Mouse (Mus musculus) thymus, postnatal 36 days (tissue): ENCODE data around the gene Ccdc107.
A peak's percentile ranks its signal among the peaks of the same experiment; 100 is the strongest.

Experiments used
- DNase-seq, 2 experiments: peaks; one replicate each; pipeline ENCODE4 v3.0.0; 2022; ENCODE audit warnings: mixed read lengths in 2 of 2

Gene Ccdc107

DNA sequence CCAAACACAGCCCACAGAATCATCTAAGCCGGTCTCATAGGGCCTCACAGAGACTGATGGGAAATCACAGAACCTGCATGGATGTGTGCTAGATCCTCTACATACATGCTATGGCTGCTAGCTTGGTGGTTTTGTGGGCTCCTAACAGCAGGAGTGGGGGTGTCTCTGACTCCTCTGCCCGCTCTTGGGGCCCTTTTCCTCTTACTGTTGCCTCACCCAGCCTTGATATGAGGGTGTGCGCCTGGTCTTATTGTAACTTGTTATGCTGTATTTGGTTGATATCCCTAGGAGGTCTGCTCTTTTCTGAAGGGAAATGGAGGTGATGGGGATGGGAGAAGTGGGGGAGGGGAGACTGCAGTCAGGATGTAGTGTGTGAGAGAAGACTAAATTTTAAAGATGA, 3.1 kb upstream of the Ccdc107 start:
- no peak for DNase-seq

DNA sequence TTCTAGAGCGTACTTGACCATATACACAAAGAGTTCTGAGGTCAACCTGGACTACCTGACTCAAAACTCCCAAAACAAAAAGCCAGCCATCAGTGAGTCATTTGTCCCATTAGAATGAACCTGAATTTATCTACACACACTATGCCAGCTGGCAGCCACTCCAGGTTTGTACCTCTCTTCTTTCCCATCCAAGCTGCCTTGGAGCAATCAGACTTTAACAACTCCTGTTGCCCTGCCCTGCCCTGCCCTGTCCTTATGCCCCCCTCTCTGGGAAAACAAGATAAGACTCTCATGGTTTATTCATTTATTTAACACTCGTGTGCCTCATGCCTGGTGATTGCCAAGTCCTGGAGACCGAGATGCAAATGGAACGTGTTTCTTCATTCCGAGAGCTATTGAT, 1.9 kb upstream of the Ccdc107 start:
- no peak for DNase-seq

DNA sequence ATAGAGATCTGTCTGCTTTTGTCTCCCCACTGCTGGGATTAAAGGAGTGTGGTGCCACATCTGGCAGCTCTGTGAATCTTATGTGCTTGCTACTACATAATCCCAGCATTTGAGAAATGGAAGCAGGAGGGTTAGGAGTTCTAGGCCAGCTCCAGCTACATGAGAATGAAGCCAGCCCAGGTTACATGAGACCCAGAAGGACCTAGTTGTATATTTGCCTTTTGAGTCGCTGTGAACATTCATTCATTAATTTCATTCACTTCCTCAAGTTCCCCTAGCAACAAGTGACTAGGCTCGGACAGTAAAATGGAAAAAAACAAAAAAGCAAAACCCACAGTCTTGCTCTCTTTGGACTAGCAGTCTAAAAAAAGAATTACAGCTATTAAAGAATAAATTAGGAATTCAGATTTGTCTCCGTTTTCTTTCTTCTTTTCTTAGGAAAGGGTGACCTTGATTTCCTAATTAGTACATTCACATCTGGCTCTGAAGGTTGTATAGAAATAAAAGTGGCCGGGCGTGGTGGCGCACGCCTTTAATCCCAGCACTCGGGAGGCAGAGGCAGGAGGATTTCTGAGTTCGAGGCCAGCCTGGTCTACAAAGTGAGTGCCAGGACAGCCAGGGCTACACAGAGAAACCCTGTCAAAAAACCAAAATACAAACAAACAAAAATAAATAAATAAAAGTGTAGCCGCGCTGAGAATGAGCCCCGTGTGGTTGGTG, 439 bp upstream of the Ccdc107 start:
- DNase-seq = no peak

DNA sequence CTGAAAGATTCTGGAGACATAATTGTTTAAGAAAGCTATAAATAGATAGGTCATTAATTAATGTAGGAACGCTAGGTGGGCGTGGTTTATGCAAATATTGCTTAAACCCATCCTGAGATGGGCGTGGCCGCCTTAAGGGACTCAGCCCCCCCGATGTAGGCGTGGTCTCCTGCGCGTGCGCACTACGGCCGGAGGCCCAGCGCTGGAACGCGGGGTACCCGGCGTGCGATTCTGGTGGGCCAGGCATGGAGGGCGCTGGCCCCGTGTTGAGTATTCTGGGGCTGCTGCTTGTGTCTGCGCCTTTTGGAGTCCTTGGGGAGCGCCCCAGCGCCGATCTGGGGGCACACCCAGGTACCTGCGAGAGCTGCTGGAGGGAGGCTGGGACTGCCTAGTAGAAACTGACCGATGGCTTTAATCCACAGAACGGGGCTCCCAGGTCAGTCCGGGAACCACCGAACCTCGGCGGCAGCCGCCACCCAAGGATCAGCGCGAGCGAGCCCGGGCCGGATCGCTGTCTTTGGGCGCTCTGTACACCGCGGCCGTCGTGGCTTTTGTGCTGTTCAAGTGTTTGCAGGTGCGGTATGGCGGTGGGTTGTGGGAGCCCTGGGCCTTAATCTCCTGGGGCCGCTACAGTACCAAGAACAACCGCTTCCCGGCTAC, 616 bp downstream of the Ccdc107 start:
- DNase-seq = peak; percentile 98 to 99

DNA sequence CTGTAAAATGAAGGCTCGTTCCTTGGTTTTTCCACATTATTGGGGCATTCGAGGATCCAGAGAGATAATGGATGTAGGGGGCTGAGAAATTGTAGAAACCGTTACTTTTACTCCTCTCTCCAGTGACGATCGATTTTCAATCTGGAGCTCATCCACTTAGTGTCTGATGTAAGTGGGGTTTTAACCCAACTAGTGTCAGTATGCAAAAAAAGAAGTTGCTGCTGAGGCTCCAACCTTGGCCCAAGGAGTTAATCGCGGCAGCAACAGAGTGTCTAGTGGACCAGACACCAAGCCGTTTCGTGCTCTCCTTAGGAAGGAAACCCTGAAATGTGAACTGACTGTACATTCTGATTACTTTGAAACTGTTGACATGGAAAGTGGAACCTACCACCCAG, 1.1 kb downstream of the Ccdc107 start:
- no peak for DNase-seq

DNA sequence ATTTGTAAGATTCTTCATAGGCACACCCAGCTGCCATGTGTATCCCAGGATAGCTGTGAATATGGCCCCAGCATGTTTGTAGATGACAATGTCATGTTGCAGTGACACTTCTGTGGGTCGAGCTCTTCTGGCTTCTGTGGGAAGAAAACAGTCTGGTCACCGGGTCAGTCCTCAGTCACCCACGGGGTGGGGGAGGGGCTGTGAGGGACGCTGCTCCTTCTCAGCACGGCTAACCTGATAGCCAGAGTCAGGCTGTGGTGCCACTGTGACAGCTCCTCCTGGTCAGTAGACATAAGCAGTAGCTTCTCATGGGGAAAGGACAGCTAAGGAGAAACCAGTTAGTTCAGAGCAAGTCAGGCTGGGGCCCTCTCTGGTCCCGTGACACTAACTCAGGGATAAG, 3.9 kb downstream of the Ccdc107 start:
- DNase-seq = no peak

DNA sequence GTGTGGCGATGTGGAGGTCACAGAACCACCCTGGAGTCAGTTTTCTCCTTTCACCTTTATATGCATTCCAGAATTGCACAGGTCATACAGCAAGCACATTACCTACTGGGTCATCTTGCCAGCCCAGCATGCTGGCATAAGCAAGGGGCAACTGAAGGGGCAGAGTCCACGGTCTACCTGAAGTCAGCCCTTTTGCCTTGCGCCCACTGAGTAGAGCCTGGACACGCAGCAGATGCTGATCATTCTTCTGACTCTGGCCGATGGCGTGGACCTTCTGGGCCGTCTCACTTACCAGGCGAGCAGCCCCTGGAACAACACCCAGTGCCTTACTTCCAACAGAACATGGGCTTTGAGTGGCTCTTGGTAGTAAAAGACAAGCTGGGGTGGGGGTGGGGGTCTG, 4.7 kb downstream of the Ccdc107 start:
- DNase-seq = no peak

DNA sequence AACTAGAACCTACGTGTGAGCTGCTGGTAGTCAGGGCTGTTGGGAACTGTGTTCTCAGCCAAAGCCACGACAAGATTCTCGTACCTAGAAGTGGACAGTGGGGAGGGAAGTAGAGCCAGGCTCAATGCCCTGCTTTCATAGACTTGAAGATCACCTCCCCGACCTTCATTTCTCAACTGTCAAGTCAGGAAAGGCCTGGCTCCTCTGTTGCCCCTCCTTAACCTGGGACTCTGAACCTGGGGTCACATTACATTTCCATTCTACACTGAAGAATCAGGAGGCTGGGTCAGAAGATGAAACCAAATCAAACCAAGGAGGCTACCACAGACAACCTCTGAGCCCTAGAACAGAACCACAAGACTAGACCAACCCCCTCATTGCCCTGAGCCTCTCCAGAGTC, 5.2 kb downstream of the Ccdc107 start:
- no peak for DNase-seq

DNA sequence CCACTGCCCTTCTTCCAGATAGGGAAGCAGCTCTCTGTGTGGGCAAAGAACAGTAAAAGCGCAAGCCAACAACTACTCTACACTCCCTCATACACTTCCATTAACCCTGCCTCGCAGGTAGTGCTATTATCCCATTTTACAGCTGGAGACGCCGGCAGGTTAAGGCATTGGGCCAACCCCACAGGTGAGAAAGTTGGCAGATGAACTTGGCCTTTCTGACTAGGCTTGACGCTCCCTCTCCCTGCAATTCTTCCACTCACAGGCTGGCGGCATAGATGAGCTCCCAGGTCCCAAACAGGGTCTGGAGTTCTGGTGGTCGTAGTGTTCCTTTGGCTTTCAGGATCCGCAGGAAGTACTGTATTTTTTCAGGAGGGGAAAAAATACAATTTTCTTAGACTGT, 6.3 kb downstream of the Ccdc107 start:
- peak; percentile 63 to 66 for DNase-seq

DNA sequence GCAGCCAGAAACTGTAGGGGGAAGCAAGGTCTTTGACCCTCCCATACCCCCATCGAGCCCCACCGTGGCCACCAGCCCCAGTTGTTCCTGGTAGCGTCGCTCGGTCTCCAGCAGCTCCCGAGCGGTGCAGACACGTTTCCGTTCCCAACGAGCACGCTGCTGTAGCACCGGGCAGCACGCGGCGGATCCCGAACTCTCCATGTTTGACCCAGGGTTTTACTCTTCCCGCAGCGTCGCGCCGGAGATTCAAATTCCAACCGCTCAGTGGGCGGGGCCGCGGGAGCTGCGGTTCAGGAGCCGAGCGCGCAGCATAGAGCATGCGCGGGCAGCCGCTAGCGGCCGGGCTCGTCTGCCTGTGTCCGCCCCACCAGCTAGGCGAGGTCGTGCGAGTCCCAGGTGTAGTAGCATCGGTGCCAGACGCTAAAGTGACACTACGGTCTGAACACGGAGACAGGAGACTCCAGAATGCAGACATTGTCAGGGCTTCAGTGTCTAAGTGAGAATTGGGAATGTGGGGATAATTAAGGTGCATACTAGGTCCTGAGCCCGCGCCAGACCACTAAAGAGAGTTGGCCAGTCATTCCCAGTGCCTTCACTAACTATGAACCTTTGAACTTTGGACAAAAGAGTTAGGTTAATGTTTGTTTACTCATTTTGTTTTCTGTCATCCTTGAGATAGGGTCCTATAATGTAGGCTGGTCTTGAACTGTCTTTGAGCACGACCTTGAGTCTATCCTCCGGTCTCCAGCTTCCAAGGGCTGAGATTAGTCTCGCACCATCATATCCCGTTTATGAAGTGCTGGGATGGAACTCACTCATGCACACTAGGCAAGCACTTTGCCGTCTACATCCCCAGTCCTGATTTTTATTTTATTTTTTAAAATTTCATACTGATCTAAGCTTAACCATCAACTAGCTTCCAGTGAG, 7.0 kb downstream of the Ccdc107 start, which contains the start of gene Arhgef39:
Gene Arhgef39 (minus strand): TSS at position 289 of the 927 bp plus-strand sequence.
- peak; percentile 79 to 81 for DNase-seq

DNA sequence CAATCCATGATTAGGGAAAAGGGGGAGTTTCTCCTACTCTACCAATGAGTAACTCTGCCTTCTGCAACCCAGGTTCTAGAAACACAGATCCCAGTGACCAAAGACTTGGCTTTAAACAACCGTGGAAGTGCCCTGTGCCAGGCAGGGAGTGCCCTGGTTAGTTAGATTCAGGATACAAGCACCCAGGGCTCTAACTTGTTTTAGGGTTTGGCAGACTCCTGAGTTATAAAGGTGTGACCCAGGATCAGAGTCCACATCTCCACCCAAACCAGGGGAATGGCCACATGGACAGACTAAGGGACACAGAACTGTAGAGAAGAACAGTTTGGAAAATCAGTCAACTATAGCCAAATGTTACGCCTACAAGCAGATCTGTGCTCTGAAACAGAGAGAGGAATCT, 10.3 kb downstream of the Ccdc107 start:
- DNase-seq = no peak

DNA sequence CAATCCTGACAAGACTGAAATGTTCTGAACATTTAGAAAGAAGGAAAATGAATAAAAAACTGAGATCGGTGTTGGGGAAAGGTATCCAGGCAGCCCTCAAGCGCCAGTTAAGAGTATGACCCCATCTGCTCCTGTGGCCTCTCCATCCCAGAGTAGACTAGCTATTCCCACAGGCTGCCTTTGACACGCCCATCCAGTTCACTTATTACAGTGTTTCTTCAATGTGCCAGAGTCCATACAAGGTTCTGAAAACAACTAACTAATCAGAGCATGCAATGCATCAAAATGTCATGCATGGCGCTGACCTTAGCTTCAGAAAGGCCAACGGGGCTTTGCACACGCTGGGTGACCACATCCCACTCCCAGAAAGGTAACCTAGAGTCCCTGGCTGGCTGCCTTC, 10.8 kb downstream of the Ccdc107 start:
- DNase-seq = no peak

DNA sequence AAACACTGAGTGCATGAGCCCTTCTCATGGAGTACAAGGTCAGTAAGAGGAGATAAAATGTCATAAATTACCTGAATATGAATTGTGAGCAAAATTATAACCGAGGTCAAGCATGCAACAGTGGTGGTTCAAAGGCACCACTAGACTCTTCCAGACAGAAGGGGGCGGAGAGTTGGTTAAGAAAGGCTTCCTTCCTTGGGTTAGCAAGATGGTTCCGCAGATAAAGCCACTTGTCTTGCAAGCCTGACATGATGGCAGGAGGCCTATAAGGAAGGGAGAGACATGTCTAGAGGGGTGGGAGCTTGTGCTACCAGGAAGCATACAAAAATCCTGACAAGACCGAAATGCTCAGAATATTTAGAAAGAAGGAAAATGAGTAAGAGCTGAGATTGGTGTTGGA, 11.6 kb downstream of the Ccdc107 start:
- no peak for DNase-seq

DNA sequence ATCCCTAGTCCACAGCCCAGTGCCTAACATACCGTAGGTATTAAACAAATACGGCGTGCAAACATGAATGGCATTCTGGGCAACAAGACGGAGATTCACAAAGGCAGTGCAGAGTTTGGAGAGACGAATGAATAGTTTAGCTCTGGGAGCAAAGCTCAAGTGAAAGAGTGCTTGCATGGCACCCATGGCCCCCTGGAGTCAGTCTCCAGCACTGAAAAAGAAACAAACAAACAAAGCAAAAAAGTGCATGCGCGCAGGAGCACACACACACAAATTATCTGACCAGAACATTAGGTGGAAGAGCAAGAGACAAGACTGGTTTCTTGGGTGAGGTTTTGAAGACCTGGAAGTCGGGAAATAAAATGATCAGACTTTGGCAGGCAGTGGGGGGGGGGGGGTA, 13.4 kb downstream of the Ccdc107 start:
- no peak for DNase-seq

DNA sequence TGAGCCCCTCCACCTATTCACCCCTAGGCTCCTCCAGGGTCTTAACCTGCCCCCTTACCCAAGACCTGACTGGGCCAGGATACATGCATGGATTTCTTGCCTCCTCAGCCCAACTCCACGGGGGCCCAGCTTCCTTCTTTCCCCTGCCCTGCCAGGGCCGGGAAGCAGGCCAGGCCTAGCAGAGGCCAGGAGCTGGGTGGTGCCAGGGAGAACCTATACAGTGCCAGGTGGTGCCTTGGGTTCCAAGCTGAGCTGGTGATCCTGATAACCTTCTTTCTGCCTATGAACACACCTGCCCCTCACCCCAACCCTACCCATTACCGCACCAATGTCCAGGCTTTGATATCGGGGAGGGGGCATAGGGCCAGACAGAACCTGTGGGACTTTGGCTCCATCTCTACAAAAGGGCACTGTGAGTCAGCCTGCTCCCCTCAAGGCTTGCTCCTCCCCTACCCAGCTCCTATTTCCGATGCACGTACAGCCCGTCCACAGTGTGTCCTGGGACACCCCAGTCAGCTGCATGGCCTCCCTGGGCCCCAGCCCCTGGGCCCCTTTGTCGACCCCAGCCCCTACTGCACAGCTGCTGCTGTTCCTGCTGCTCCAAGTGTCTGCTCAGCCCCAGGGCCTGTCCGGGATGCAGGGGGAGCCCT, 14.0 kb downstream of the Ccdc107 start, which contains the start of gene Car9:
Gene Car9 (plus strand): TSS at position 431 of the 650 bp plus-strand sequence.
- DNase-seq = no peak

DNA sequence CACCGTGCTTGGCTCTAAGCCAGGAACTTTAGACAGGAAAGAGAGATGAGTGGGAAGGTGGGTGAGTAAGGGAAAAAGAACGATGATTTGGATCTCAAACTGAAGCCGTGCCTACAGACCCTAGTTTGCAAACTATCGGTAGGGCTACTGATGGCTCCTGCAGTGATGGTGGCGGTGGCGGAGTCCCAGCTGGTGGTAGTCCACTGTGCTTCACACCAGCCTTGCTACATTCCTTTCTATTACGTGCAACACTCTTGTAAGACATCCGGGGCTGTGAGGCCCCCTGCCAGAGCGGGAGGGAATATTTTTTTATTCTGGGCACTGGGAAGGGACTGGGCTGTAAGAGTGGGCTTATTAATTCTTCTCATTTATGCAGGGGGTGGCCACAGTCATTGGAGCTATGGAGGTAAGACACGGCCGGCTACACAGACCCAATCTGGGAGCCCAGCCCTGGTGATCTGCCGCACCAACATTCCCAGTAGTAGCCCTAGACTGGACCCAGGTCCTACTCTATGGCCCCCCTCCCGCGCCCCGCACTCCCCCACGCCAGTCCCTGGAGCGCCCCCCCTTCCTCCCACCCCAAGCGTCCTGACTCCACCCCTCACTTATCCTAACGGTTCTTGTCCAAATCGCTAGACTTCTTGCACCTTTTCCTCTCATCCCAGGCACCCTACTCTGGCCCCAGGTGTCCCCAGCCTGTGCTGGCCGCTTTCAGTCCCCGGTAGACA, 15.4 kb downstream of the Ccdc107 start:
- DNase-seq = no peak

DNA sequence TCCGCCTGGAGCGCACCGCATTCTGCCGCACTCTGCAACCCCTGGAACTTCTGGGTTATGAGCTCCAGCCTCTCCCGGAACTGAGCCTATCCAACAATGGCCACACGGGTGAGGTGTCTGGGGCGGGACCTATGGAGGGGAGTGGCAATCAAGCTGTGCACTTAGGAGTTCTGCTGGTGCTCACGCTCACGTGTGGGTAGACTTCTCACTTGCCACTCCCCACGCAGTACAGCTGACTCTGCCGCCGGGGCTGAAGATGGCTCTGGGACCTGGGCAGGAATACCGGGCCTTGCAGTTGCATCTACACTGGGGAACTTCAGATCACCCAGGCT, 15.9 kb downstream of the Ccdc107 start:
- peak; percentile 70 to 81 for DNase-seq

DNA sequence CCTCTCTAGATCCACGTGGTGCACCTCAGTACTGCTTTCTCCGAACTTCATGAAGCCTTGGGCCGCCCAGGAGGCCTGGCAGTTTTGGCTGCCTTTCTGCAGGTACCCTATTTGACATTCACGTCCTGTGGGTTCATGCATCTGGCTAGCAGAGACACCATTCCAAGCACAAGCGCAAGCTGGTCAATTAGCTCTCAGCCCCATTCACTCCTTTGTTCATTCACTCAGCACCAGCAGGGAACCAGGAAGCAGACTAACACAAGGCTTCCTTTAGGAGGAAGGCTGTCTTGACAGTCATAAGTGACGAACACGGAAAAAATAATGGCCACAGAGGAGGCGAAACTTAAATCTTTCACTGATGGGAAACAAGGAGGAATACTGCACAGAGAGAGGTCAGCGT, 16.4 kb downstream of the Ccdc107 start:
- DNase-seq = no peak

DNA sequence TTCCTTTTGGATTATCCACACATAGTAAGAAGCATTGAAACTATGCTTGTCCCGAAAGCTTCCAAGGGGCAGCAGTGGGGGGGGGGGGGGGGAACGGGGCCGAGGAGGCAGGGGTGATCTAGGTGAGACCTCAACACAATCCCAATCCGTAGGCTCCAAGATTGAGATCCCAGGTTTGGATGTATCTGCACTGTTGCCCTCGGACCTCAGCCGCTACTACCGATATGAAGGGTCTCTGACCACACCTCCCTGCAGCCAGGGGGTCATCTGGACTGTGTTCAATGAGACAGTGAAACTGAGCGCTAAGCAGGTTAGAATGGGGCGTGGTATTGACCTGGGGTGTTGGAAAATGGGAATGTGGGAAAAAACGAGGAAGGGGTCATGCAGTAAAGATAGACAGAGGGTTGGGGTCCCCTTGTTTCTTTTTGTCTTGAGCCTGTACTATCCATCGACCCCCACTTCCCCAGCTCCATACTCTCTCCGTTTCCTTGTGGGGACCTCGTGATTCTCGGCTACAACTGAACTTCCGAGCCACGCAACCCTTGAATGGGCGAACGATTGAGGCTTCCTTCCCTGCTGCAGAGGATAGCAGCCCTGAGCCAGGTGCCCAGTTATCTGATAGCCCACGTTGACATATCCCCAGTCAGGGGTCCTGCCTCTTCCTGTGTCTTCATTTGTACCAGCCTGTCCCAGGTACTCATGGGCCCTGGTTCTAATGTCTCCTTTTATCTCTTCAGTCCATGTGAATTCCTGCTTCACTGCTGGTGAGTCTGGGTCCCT, 19.2 kb downstream of the Ccdc107 start:
- DNase-seq = no peak

DNA sequence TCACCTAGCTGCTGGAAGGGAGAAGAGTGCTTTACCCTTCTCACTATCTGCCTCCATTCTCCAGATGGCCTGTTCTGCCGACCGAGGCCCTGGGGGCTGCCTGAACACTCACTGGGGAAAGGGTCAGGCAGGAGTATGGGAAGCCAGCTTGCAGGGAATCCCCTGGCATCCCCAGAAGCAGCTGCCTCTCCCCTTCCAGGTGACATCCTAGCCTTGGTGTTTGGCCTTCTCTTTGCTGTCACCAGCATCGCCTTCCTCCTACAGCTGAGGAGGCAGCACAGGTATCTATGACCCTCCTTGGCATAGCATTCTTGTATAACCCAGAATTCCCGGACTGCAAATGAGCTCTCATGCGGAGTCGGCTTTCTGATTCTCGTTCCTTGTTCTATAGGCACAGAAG, 20.0 kb downstream of the Ccdc107 start:
- DNase-seq = no peak

DNA sequence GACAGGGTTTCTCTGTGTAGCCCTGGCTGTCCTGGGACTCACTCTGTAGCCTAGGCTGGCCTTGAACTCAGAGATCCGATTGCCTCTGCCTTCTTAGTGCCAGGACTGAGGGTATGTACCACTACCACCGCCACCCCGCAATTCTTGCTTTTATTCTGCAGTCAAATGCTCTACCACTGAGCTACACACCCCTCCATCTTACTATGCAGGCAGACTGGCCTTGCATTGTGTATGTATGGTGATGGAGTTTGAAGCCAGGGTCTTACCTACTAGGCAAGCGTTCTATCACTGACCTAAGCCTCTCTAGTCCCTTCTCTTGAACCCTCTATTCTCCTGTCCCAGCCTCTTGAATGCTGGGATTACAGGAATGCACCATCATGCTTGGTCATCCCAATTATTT, 20.6 kb downstream of the Ccdc107 start:
- no peak for DNase-seq

DNA sequence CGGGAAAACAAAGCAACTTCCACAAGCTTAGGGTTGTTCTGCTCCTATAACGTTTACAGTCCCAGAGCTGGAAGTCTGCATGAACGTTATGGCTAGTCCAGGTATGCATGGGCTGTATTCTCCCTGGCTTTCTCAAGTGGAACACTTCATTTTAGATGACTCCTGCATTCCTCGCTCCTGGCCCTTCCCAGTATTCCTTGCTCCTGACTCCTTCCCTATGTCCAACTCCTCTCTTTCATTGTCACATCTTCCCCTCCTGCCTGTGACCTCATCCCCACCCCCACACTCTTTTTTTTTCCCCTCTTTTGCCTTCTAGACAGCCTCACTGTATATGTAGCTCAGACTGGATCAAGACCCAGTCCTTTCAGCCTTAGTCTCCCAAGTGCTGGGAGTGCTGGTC, 21.1 kb downstream of the Ccdc107 start:
- no peak for DNase-seq
